Mouse (Mus musculus) kidney, postnatal 0 days (tissue): Measurements from ENCODE around the gene Tas1r1. TPM values are rescaled to one million over a fixed set of nuclear protein-coding genes. Genes with fewer than 3 reads are reported as not detected.
A peak's percentile ranks its signal among the peaks of the same experiment; 100 is the strongest.

ENCODE experiments used
- ATAC-seq: fragments of 200-750 bp; cut with Nextera tagmentation; replicated peaks from 2 replicates; pipeline ENCODE4 v1.8.0; 2017; ENCODE audit warnings: low read depth, moderate number of reproducible peaks, moderate TSS enrichment, moderate library complexity; ENCODE audit not compliant: low FRiP score
- DNase-seq: peaks from one replicate; pipeline ENCODE4 v3.0.0-alpha.2; 2016; ENCODE audit warnings: low spot score
- H3K27ac ChIP-seq: fragments of 300-500 bp; sonication (generic); 2 replicates; pipeline ENCODE4 v1.5.1; 2014; ENCODE audit warnings: mild to moderate bottlenecking
- H3K27me3 ChIP-seq: fragments of 300-500 bp; sonication (generic); 2 replicates; pipeline ENCODE4 v1.6.1; 2014; ENCODE audit warnings: low read length, mixed read lengths; ENCODE audit not compliant: insufficient read depth
- H3K36me3 ChIP-seq: fragments of 300-500 bp; sonication (generic); 2 replicates; pipeline ENCODE4 v1.6.1; 2014; ENCODE audit warnings: low read length, mixed read lengths; ENCODE audit not compliant: insufficient read depth
- H3K4me1 ChIP-seq: fragments of 300-500 bp; sonication (generic); replicated peaks from 2 replicates; pipeline ENCODE4 v1.6.1; 2014; ENCODE audit warnings: antibody characterized with exemption, low read length, mixed read lengths; ENCODE audit not compliant: insufficient read depth
- H3K4me2 ChIP-seq: fragments of 300-500 bp; sonication (generic); 2 replicates; pipeline ENCODE4 v1.6.1; 2014; ENCODE audit warnings: mild to moderate bottlenecking, low read length, moderate library complexity, mixed read lengths
- H3K4me3 ChIP-seq: fragments of 300-500 bp; sonication (generic); replicated peaks from 2 replicates; pipeline ENCODE4 v1.5.1; 2014; ENCODE audit warnings: low read depth, low read length
- H3K9ac ChIP-seq: fragments of 300-500 bp; sonication (generic); 2 replicates; pipeline ENCODE4 v1.6.1; 2014; ENCODE audit warnings: low read depth, low read length
- H3K9me3 ChIP-seq: fragments of 300-500 bp; sonication (generic); replicated peaks from 2 replicates; pipeline ENCODE4 v1.6.1; 2016; ENCODE audit warnings: low read length, inconsistent platforms, mixed read lengths
- CTCF ChIP-seq: IDR thresholded peaks from 2 replicates; pipeline ENCODE4 v1.5.1; 2016; ENCODE audit warnings: antibody characterized with exemption, low read depth, mild to moderate bottlenecking, moderate library complexity
- WGBS: fragments of 180-500 bp; shearing (Covaris S2); extraction: QIAGEN DNeasy Blood & Tissue Kit; methylation state at CpG from one replicate; pipeline ENCODE4 v1.1.7; 2014; 5-methylcytosine and 5-hydroxymethylcytosine counted together
- polyA plus RNA-seq: library from polyadenylated mRNA; unstranded; fragments of >200 nt; fragmentation: Nextera tagmentation; extraction: Ambion mirVana; gene quantifications from 2 replicates; pipeline ENCODE4 v1.2.1, GENCODE M21; 2015

Gene Tas1r1
- polyA plus RNA-seq, 1 experiment from 2014 or later = 0.39 TPM

DNA sequence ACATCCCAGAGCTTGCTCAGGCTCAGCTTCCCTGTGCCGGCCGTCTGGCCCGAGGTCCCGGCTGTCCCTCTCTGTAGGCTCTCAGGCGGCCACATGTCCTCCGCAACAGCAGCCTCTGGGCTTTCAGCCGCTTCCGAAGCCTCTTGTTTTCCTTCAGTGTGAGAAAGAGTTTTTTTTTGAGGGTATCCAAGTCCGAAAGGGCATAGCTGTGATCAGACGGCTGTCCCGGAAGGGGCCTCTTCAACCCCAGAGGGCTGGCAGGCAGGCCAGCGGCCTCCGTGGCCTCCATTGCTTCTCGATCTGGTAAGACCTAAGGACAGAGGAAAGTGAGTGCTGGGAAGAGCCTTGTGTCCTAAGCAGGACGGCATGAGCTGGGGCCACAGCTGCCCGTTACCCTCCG, 55.3 kb downstream of the Tas1r1 start:
- no peaks in the 10 kb centered on the region for H3K27me3 ChIP-seq
- 0 out of 2 replicates have a peak, but pooled peaks cover 14% of the 10 kb centered on the region for H3K36me3 ChIP-seq
- H3K27ac ChIP-seq = 0 out of 2 replicates have a peak overlapping the region, but pooled peaks have one; percentile 15
- H3K9ac ChIP-seq = no peak overlapping the region
- H3K9me3 ChIP-seq = no peaks in the 10 kb centered on the region
- WGBS = 51% methylated on average over 17 of the region's 17 CpGs
- peaks cover 13% of the 10 kb centered on the region; the same call in 1 of the 2 replicates for H3K4me1 ChIP-seq
- H3K4me2 ChIP-seq = 0 out of 2 replicates have a peak overlapping the region, but pooled peaks have one; percentile 23
- DNase-seq (no peak), ATAC-seq (no peak)
- H3K4me3 ChIP-seq = no peak overlapping the region
- no peak for TF ChIP-seq CTCF

- Histone ChIP-seq H3K4me2 (no peak overlapping the region), H3K27me3 (no peaks in the 10 kb centered on the region), H3K27ac (no peak overlapping the region), H3K4me3 (no peak overlapping the region), H3K9ac (no peak overlapping the region), H3K4me1 (peaks cover 5% of the 10 kb centered on the region; the same call in 1 of the 2 replicates), H3K9me3 (no peaks in the 10 kb centered on the region), H3K36me3 (peaks cover 23% of the 10 kb centered on the region)
- WGBS = 13% methylated on average over 5 of the region's 5 CpGs
- peak; percentile 98 for TF ChIP-seq CTCF
- peak; percentile 86 for DNase-seq
- ATAC-seq = peak; percentile 40
Measured at GRCm38 (mm10) chr4:151981363-151981762, 57.0 kb downstream of the Tas1r1 start.

GRCm38 (mm10) chr4:151980699-151981098, 57.7 kb downstream of the Tas1r1 start:
- WGBS = 69% methylated on average over 8 of the region's 8 CpGs
- no peak for DNase-seq
- no peak overlapping the region for H3K4me2 ChIP-seq

More at GRCm38 (mm10) chr4:151980699-151981098, 57.7 kb downstream of the Tas1r1 start:
- TF ChIP-seq CTCF = peak; percentile 46
- H3K27ac ChIP-seq = no peak overlapping the region
- H3K4me3 ChIP-seq = no peak overlapping the region
- no peaks in the 10 kb centered on the region for H3K9me3 ChIP-seq
- H3K27me3 ChIP-seq = no peaks in the 10 kb centered on the region
- H3K9ac ChIP-seq = no peak overlapping the region
- ATAC-seq = no peak
- peaks cover 4% of the 10 kb centered on the region; the same call in 1 of the 2 replicates for H3K4me1 ChIP-seq
- peaks cover 23% of the 10 kb centered on the region for H3K36me3 ChIP-seq

Other genes starting within 250 kb of the Tas1r1 start
- 115 and 124 TPM in 2 replicates for gene Camta1, start 176.7 kb downstream of the Tas1r1 start, polyA plus RNA-seq
- gene Dnajc11, start 104.9 kb downstream of the Tas1r1 start, polyA plus RNA-seq = 48.4 and 56.1 TPM in 2 replicates
- 34.5 and 35.1 TPM in 2 replicates for gene Thap3, start 49.6 kb downstream of the Tas1r1 start, polyA plus RNA-seq
- 23.6 and 23.7 TPM in 2 replicates for gene Phf13, start 42.3 kb downstream of the Tas1r1 start, polyA plus RNA-seq
- 10.7 and 11.2 TPM in 2 replicates for gene Klhl21, start 29.8 kb downstream of the Tas1r1 start, polyA plus RNA-seq
- gene Zbtb48, start 10.9 kb downstream of the Tas1r1 start, polyA plus RNA-seq = 14.4 and 16.3 TPM in 2 replicates
- 20.0 and 20.5 TPM in 2 replicates for gene Nol9, start 753 bp upstream of the Tas1r1 start, polyA plus RNA-seq
- gene Plekhg5, start 33.9 kb upstream of the Tas1r1 start, polyA plus RNA-seq = 18.3 and 19.3 TPM in 2 replicates
- 0.68 and 0.83 TPM in 2 replicates for gene Tnfrsf25, start 77.4 kb upstream of the Tas1r1 start, polyA plus RNA-seq
- 32.9 and 35.0 TPM in 2 replicates for gene Espn, start 113.8 kb upstream of the Tas1r1 start, polyA plus RNA-seq
- gene Hes2, start 120.3 kb upstream of the Tas1r1 start, polyA plus RNA-seq = 0.41 and 0.78 TPM in 2 replicates
- 56.4 and 63.5 TPM in 2 replicates for gene Acot7, start 139.6 kb upstream of the Tas1r1 start, polyA plus RNA-seq
- 4.6 and 5.2 TPM in 2 replicates for gene Gpr153, start 235.7 kb upstream of the Tas1r1 start, polyA plus RNA-seq